Mouse (Mus musculus): ENCODE measurements around the gene Tuba4a.

DNA sequence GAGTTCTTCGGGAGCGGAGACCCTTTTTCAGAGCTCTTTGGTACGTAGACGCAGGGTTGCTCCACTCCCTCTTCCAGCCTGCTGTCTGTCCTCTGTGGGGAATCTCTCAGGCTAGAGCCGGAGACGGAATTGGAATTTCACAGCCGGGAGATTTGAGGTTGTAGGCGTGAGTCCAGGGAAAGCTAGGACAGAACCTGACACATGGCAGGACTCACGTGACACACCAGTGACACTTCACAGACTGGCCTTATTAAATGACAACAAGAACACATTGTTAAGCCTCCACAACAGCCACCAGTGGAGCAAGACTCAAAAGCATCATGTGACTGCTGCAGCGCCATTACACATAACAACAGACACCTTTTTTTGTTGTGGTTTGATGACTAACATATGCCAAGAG, 19.9 kb upstream of the Tuba4a start:
- no peak for TF ChIP-seq CTCF (IDR thresholded peaks at IDR 0.05; ENCODE audit: low read depth, low read length)
- no peak for TF ChIP-seq POLR2A (IDR thresholded peaks at IDR 0.05; ENCODE audit: insufficient read depth, low read length)
